Mouse (Mus musculus): Measurements from ENCODE around the gene Hmga1b. TPM values are rescaled to one million over a fixed set of nuclear protein-coding genes. Genes with fewer than 3 reads are reported as not detected.
"Not testable (repeated sequence)": the region's sequence is repeated elsewhere in the genome, so short reads cannot be mapped to it uniquely, and the experiment has no call there.

Gene Hmga1b
- polyA plus RNA-seq, 1 experiment = 3.1 TPM

DNA sequence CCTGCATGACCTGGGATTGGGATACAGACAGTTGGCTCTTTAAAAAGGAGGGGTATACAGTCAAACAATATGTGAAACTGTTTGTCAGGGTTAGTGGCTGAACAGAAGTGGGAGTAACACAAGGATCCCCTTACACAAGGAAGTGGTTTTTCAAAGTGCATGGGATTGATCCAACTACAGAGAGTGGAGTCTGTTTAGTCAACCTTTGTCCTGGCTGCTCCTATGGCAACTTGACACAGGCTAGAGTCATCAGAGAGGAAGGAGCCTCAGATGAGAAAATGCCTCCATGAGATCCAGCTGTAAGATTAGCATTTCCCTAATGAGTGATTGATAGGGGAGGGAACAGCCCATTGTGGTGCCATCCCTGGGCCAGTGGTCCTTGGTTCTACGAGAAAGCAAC lies 5.6 kb downstream of the Hmga1b start:
- Histone ChIP-seq H3K27ac (ENCODE audit: insufficient read depth, low read length) (no peak overlapping the region), H3K27me3 (ENCODE audit: control insufficient read depth, insufficient read depth, low read length) (no peaks in the 10 kb centered on the region), H3K4me3 (replicated peaks; ENCODE audit: insufficient read depth, low read depth, low read length) (no peak overlapping the region), H3K4me1 (ENCODE audit: control insufficient read depth, insufficient read depth, low read length) (no peaks in the 10 kb centered on the region)
- WGBS = 63% methylated on average over 1 of the region's 1 CpGs
- TF ChIP-seq POLR2A (IDR thresholded peaks at IDR 0.05; ENCODE audit: borderline replicate concordance, insufficient read depth, low read length) = no peak
- no peak for TF ChIP-seq CTCF (IDR thresholded peaks at IDR 0.05; ENCODE audit: borderline replicate concordance, insufficient read depth, low read depth, low read length)
- DNase-seq = no peak

GRCm38 (mm10) chr11:120772749-120773148 lies 10.2 kb downstream of the Hmga1b start:
- TF ChIP-seq CTCF (IDR thresholded peaks at IDR 0.05; ENCODE audit: borderline replicate concordance, insufficient read depth, low read depth, low read length) = no peak
- TF ChIP-seq POLR2A (IDR thresholded peaks at IDR 0.05; ENCODE audit: borderline replicate concordance, insufficient read depth, low read length) = no peak
- 76% methylated on average over 3 of the region's 3 CpGs for WGBS
- Histone ChIP-seq H3K4me1 (ENCODE audit: control insufficient read depth, insufficient read depth, low read length) (no peaks in the 10 kb centered on the region), H3K27me3 (ENCODE audit: control insufficient read depth, insufficient read depth, low read length) (no peaks in the 10 kb centered on the region), H3K4me3 (replicated peaks; ENCODE audit: insufficient read depth, low read depth, low read length) (no peak overlapping the region), H3K27ac (ENCODE audit: insufficient read depth, low read length) (no peak overlapping the region)
- no peak for DNase-seq

GRCm38 (mm10) chr11:120773463-120774190 lies 11.0 kb downstream of the Hmga1b start:
- Histone ChIP-seq H3K27ac (ENCODE audit: insufficient read depth, low read length) (no peak overlapping the region), H3K4me1 (ENCODE audit: control insufficient read depth, insufficient read depth, low read length) (no peaks in the 10 kb centered on the region), H3K27me3 (ENCODE audit: control insufficient read depth, insufficient read depth, low read length) (no peaks in the 10 kb centered on the region), H3K4me3 (replicated peaks; ENCODE audit: insufficient read depth, low read depth, low read length) (no peak overlapping the region)
- 75% methylated on average over 7 of the region's 7 CpGs for WGBS
- no peak for TF ChIP-seq CTCF (IDR thresholded peaks at IDR 0.05; ENCODE audit: borderline replicate concordance, insufficient read depth, low read depth, low read length)
- TF ChIP-seq POLR2A (IDR thresholded peaks at IDR 0.05; ENCODE audit: borderline replicate concordance, insufficient read depth, low read length) = no peak
- no peak for DNase-seq

GRCm38 (mm10) chr11:120775774-120776469 lies 13.3 kb downstream of the Hmga1b start:
- H3K27me3 ChIP-seq (ENCODE audit: control insufficient read depth, insufficient read depth, low read length) = no peaks in the 10 kb centered on the region
- no peaks in the 10 kb centered on the region for H3K4me1 ChIP-seq (ENCODE audit: control insufficient read depth, insufficient read depth, low read length)
- H3K27ac ChIP-seq (ENCODE audit: insufficient read depth, low read length) = no peak overlapping the region
- peak; percentile 90 to 96 for DNase-seq
- no peak for TF ChIP-seq POLR2A (IDR thresholded peaks at IDR 0.05; ENCODE audit: borderline replicate concordance, insufficient read depth, low read length)
- TF ChIP-seq CTCF (IDR thresholded peaks at IDR 0.05; ENCODE audit: borderline replicate concordance, insufficient read depth, low read depth, low read length) = peak; percentile 100
- H3K4me3 ChIP-seq (replicated peaks; ENCODE audit: insufficient read depth, low read depth, low read length) = no peak overlapping the region
- WGBS = 18% methylated on average over 15 of the region's 15 CpGs

DNA sequence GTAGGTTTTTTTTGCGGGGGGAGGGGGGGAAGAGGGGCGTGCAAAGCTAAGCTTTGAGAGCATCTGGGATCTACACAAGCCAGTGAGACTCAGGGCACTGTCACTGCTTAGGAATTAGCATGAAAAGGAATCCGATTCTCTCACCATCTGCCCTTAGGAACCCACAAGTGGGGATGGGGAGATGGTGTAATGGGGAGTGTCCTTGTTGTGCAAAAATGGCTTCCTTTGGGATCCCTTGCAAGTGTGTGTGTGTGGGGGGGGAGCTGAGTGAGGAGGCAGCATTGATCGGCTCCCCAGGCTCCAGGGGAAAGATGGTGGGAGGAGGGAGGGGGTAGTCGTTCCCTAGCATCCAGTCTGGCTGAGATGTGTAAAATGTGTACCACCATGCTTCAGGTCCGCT lies 14.5 kb downstream of the Hmga1b start:
- TF ChIP-seq POLR2A (IDR thresholded peaks at IDR 0.05; ENCODE audit: borderline replicate concordance, insufficient read depth, low read length) = no peak
- TF ChIP-seq CTCF (IDR thresholded peaks at IDR 0.05; ENCODE audit: borderline replicate concordance, insufficient read depth, low read depth, low read length) = no peak
- WGBS = 11% methylated on average over 6 of the region's 6 CpGs
- no peak overlapping the region for H3K4me3 ChIP-seq (replicated peaks; ENCODE audit: insufficient read depth, low read depth, low read length)
- no peaks in the 10 kb centered on the region for H3K4me1 ChIP-seq (ENCODE audit: control insufficient read depth, insufficient read depth, low read length)
- DNase-seq = no peak
- no peaks in the 10 kb centered on the region for H3K27me3 ChIP-seq (ENCODE audit: control insufficient read depth, insufficient read depth, low read length)
- no peak overlapping the region for H3K27ac ChIP-seq (ENCODE audit: insufficient read depth, low read length)

GRCm38 (mm10) chr11:120779876-120780275 lies 17.3 kb downstream of the Hmga1b start:
- Histone ChIP-seq H3K4me1 (ENCODE audit: control insufficient read depth, insufficient read depth, low read length) (peaks cover 12% of the 10 kb centered on the region), H3K4me3 (replicated peaks; ENCODE audit: insufficient read depth, low read depth, low read length) (no peak overlapping the region), H3K27me3 (ENCODE audit: control insufficient read depth, insufficient read depth, low read length) (no peaks in the 10 kb centered on the region), H3K27ac (ENCODE audit: insufficient read depth, low read length) (no peak overlapping the region)
- no peak for DNase-seq
- whole genome bisulfite sequencing = 84% methylated on average over 1 of the region's 1 CpGs
- no peak for TF ChIP-seq POLR2A (IDR thresholded peaks at IDR 0.05; ENCODE audit: borderline replicate concordance, insufficient read depth, low read length)
- TF ChIP-seq CTCF (IDR thresholded peaks at IDR 0.05; ENCODE audit: borderline replicate concordance, insufficient read depth, low read depth, low read length) = no peak

DNA sequence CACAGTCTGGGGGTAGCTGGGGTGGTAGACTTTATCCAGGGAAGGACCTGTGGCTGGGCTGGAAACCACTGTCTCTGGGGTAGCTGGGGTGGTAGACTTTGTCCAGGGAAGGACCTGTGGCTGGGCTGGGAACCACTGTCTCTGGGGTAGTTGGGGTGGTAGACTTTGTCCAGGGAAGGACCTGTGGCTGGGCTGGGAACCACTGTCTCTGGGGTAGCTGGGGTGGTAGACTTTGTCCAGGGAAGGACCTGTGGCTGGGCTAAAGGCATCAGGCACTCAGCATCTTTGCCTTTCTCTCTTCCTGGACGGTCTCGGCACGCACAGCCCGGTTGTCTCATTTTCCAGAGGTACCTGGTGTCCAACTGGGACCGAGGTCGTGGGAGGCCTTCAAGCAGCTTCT lies 18.8 kb downstream of the Hmga1b start:
- 95% methylated on average over 6 of the region's 6 CpGs for WGBS
- DNase-seq; H3K4me3 ChIP-seq (replicated peaks; ENCODE audit: insufficient read depth, low read depth, low read length); H3K27me3 ChIP-seq (ENCODE audit: control insufficient read depth, insufficient read depth, low read length); H3K27ac ChIP-seq (ENCODE audit: insufficient read depth, low read length): not testable (repeated sequence)
- H3K4me1 ChIP-seq (ENCODE audit: control insufficient read depth, insufficient read depth, low read length) = peaks cover 21% of the 10 kb centered on the region

- Histone ChIP-seq H3K4me3 (replicated peaks; ENCODE audit: insufficient read depth, low read depth, low read length) (peak overlapping the region; percentile 77), H3K4me1 (ENCODE audit: control insufficient read depth, insufficient read depth, low read length) (peaks cover 21% of the 10 kb centered on the region), H3K27me3 (ENCODE audit: control insufficient read depth, insufficient read depth, low read length) (no peaks in the 10 kb centered on the region), H3K27ac (ENCODE audit: insufficient read depth, low read length) (peak overlapping the region; percentile 91)
- TF ChIP-seq CTCF (IDR thresholded peaks at IDR 0.05; ENCODE audit: borderline replicate concordance, insufficient read depth, low read depth, low read length) (no peak), POLR2A (IDR thresholded peaks at IDR 0.05; ENCODE audit: borderline replicate concordance, insufficient read depth, low read length) (no peak)
- DNase-seq = peak; percentile 54 to 55
- WGBS = under 1% methylated on average over 42 of the region's 42 CpGs
Measured at GRCm38 (mm10) chr11:120783426-120784063, 21.0 kb downstream of the Hmga1b start.

All from cerebellum, adult 2 months (tissue).